Mouse (Mus musculus) lung, postnatal 0 days (tissue): ENCODE results near the gene 1700001O22Rik. TPM values are rescaled to one million over a fixed set of nuclear protein-coding genes. Genes with fewer than 3 reads are reported as not detected.
A peak's percentile ranks its signal among the peaks of the same experiment; 100 is the strongest.

Experiments
- ATAC-seq: fragments of 200-750 bp; cut with Nextera tagmentation; 2 replicates; pipeline ENCODE4 v1.8.0; 2017; ENCODE audit warnings: moderate library complexity
- DNase-seq: peaks from one replicate; pipeline ENCODE4 v3.0.0-alpha.2; 2016; ENCODE audit warnings: low spot score
- H3K27ac ChIP-seq: fragments of 300-500 bp; sonication (generic); 2 replicates; pipeline ENCODE4 v1.5.1; 2014; ENCODE audit warnings: antibody characterized with exemption, mild to moderate bottlenecking, low read length, mixed read lengths
- H3K27me3 ChIP-seq: fragments of 300-500 bp; sonication (generic); replicated peaks from 2 replicates; pipeline ENCODE4 v1.6.1; 2014; ENCODE audit warnings: low read length, mixed read lengths; ENCODE audit not compliant: insufficient read depth
- H3K36me3 ChIP-seq: fragments of 300-500 bp; sonication (generic); 2 replicates; pipeline ENCODE4 v1.6.1; 2014; ENCODE audit warnings: low read length, mixed read lengths; ENCODE audit not compliant: insufficient read depth
- H3K4me1 ChIP-seq: fragments of 300-500 bp; sonication (generic); 2 replicates; pipeline ENCODE4 v1.6.1; 2014; ENCODE audit warnings: antibody characterized with exemption, low read depth, low read length, mixed read lengths; ENCODE audit not compliant: insufficient read depth
- H3K4me2 ChIP-seq: fragments of 300-500 bp; sonication (generic); replicated peaks from 2 replicates; pipeline ENCODE4 v1.6.1; 2014; ENCODE audit warnings: low read depth, mild to moderate bottlenecking, low read length, moderate library complexity, mixed read lengths
- H3K4me3 ChIP-seq: fragments of 300-500 bp; sonication (generic); 2 replicates; pipeline ENCODE4 v1.5.1; 2014; ENCODE audit warnings: low read depth, low read length
- H3K9ac ChIP-seq: fragments of 300-500 bp; sonication (generic); replicated peaks from 2 replicates; pipeline ENCODE4 v1.6.1; 2014; ENCODE audit warnings: low read depth, mild to moderate bottlenecking
- H3K9me3 ChIP-seq: fragments of 300-500 bp; sonication (generic); 2 replicates; pipeline ENCODE4 v1.6.1; 2016; ENCODE audit warnings: low read length, mixed read lengths
- CTCF ChIP-seq: IDR thresholded peaks from 2 replicates; pipeline ENCODE4 v1.5.1; 2016; ENCODE audit warnings: antibody characterized with exemption, mild to moderate bottlenecking
- EP300 ChIP-seq: IDR thresholded peaks from 2 replicates; pipeline ENCODE4 v1.6.1; 2016; ENCODE audit warnings: antibody characterized with exemption, mild to moderate bottlenecking, control low read depth
- WGBS: fragments of 180-500 bp; shearing (Covaris S2); extraction: QIAGEN DNeasy Blood & Tissue Kit; methylation state at CpG from one replicate; pipeline ENCODE4 v1.1.7; 2014; 5-methylcytosine and 5-hydroxymethylcytosine counted together
- polyA plus RNA-seq: library from polyadenylated mRNA; unstranded; fragments of >200 nt; fragmentation: Nextera tagmentation; extraction: Ambion mirVana; gene quantifications from 2 replicates; pipeline ENCODE4 v1.2.1, GENCODE M21; 2015

1700001O22Rik gene
- polyA plus RNA-seq, 1 experiment from 2014 or later: 0.47 TPM

DNA sequence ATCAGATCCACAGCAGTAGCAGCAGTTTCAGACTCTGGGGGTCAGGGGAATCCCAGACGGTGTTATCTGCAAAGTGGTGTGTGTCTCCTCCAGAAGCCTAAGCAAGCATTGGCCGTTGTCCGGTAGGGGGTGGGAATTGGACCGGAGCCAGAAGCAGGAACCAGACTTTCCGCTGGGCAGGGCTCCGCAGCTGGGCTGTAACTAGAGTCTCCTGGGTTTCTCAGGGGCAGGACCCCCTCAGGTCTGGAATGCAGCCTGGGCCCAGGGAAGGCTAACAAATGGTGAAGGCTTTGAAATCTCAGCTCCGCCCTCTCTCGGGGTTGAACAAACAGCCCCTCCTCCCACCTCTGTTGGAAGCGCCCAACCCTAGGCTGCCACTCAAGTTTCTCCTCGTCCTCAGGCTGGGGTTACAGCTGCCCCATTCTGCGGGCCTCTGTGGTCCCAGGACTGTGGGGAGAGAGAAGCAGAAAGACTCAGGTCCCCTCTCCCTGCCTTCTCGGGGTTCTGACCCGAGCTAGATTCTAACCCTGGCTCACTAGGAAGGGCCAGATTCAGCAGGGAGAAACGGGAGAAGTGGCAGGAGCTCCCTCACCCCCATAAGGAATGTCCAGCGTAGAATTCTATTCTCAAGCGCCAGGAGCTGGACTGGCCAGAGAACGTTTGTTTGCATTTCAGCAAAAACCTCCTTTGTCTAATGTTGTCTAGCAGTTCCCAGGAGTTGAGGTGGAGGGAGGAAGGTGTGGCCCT is 44.9 kb downstream of the 1700001O22Rik start:
- WGBS: 3% methylated on average over 16 of the region's 17 CpGs
- H3K9ac ChIP-seq: 0 out of 2 replicates have a peak overlapping the region, but pooled peaks have one; percentile 13
- no peaks in the 10 kb centered on the region for H3K27me3 ChIP-seq
- DNase-seq (peak; percentile 97), ATAC-seq (peak; percentile 91)
- no peaks in the 10 kb centered on the region for H3K36me3 ChIP-seq
- H3K27ac ChIP-seq: peak overlapping the region; percentile 95
- H3K4me1 ChIP-seq: peaks cover 23% of the 10 kb centered on the region; the same call in 1 of the 2 replicates
- no peak overlapping the region for H3K4me3 ChIP-seq
- TF ChIP-seq EP300 (no peak; the same call in 1 of the 2 replicates), CTCF (peak; percentile 69)
- H3K9me3 ChIP-seq: no peaks in the 10 kb centered on the region
- H3K4me2 ChIP-seq: peak overlapping the region; percentile 23; the same call in 1 of the 2 replicates

DNA sequence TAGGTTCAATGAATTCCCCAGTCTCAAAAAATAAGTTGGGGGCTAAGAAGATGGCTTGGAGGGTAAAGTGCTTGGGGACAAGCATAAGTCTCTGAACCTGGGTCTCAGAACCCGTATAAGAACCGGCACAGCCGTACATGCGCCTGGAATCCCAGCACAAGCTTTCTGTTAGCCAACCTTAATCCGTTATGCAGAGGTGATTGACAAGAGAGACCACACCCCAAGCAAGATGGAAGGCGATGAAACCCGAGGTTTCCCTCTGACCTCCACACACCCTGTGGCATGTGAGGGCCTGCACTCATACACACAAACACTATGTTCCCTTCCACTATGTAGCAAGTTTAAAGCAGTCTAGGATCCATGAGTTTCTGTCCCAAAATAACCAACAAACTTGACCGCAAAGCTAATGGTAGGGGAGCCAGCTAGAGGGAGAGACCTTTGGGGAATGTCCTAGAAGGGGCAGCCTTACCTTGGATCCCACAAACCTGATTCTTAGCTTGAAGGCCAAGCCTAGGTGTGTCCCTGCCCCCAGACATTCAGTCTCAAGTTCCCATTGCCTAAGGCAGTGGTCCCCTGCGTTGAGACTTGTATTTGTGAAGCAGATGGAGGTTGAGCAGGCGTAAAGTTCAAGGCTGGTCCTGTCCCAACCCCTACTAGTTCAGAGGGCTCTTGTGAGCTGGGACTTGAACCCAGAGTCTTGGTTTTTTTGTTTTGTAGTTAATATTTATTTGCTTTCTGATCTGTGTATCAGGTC is 46.3 kb downstream of the 1700001O22Rik start:
- Histone ChIP-seq H3K4me3 (no peak overlapping the region), H3K27ac (peak overlapping the region; percentile 95), H3K36me3 (no peaks in the 10 kb centered on the region), H3K4me1 (peaks cover 28% of the 10 kb centered on the region; the same call in 1 of the 2 replicates), H3K4me2 (no peak overlapping the region), H3K9me3 (no peaks in the 10 kb centered on the region), H3K9ac (no peak overlapping the region), H3K27me3 (no peaks in the 10 kb centered on the region)
- TF ChIP-seq CTCF (no peak), EP300 (no peak)
- ATAC-seq: no peak
- WGBS: 76% methylated on average over 10 of the region's 10 CpGs
- no peak for DNase-seq

DNA sequence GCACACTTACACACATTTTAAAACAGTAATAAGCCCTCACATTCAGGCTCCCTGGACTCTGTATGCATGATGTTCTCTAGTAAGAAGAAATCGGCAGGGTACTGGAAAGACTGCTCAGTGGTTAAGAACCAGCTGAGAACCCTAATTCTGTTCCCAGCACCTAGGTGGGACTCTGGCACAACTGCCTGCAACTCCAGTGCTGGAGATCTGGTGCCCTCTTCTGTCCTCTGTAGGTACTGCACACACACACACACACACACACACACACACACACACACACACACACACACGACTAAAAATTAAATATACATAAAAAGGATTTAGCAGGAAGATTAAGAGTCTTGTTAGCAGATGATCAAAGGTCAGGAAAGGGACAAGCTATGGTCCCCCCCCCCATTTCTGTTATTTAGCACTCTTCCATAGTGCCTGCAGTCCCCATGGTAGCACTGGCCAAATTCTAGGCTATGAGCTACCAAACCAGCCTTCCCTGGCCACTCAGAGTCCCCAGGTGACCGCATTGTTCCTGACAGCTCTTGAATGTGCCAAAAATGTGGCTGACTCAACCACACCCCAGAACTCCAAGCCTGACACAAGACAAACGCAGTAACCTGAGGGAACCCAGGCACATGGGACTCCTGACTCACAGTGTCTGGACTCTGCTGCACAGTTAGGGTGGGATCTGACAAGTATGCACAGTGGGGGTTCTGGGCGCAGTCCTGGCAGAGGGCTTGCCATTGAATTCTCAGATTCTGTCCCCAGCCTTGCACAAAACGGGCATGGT is 47.3 kb downstream of the 1700001O22Rik start:
- Histone ChIP-seq H3K36me3 (no peaks in the 10 kb centered on the region), H3K9me3 (no peaks in the 10 kb centered on the region), H3K9ac (no peak overlapping the region), H3K27me3 (no peaks in the 10 kb centered on the region), H3K4me1 (peaks cover 28% of the 10 kb centered on the region; the same call in 1 of the 2 replicates), H3K4me2 (no peak overlapping the region), H3K4me3 (no peak overlapping the region), H3K27ac (peak overlapping the region; percentile 95; the same call in 1 of the 2 replicates)
- 0 out of 2 replicates have a peak, but pooled peaks have one; percentile 4 for ATAC-seq
- TF ChIP-seq CTCF (peak; percentile 50), EP300 (peak; percentile 67)
- DNase-seq: peak; percentile 75
- WGBS: 86% methylated on average over 6 of the region's 6 CpGs

DNA sequence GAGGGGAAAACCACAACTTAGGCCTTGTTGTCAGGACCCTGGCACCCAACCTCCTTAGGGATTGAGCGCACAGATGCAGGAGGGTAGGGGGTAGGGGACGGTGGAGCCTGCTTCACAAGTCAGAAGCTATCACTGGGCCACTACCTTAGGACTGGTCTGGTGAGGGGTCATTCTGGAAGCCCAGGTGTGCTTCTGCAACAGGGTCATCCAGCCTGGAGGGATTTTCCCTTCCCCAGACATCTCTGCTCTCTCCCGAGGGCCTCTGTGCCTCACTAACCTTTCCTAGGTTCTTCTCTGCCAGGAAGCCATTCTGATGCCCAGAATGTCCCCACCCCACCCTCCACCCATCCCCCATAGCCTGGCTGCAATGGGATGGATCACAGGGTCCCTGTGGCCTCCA is 48.6 kb downstream of the 1700001O22Rik start:
- Histone ChIP-seq H3K4me3 (no peak overlapping the region), H3K9me3 (no peaks in the 10 kb centered on the region), H3K27me3 (no peaks in the 10 kb centered on the region), H3K4me1 (peaks cover 23% of the 10 kb centered on the region; the same call in 1 of the 2 replicates), H3K9ac (peak overlapping the region; percentile 8; the same call in 1 of the 2 replicates), H3K36me3 (no peaks in the 10 kb centered on the region), H3K4me2 (no peak overlapping the region), H3K27ac (no peak overlapping the region)
- ATAC-seq: no peak
- TF ChIP-seq EP300 (no peak), CTCF (no peak)
- 64% methylated on average over 3 of the region's 3 CpGs for WGBS
- no peak for DNase-seq

DNA sequence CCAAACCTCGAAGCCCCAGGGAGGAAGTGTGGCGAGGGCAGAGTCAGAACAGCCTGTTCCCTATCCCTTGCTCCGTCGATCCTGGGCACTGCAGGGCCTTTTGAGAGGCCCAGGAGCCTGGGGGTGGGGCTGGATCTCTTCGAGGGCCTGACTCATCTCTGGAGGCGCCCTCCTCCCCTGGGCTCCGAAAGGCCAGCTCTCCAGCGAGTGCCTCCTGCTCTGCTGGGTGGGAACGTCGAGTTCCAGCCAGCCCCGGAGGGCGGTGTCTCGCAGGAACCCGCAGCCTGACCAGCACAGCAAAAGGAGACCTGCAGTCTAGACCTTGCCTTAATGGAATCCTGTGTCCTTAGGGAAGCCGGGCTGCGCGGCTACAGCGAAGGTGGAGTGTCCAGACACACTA is 50.2 kb downstream of the 1700001O22Rik start:
- TF ChIP-seq EP300 (peak; percentile 99), CTCF (peak; percentile 43)
- peak overlapping the region; percentile 87 for H3K27ac ChIP-seq
- ATAC-seq (peak; percentile 92), DNase-seq (peak; percentile 97)
- H3K9ac ChIP-seq: no peak overlapping the region
- peaks cover 11% of the 10 kb centered on the region; the same call in 1 of the 2 replicates for H3K4me1 ChIP-seq
- H3K4me3 ChIP-seq: no peak overlapping the region
- 17% methylated on average over 17 of the region's 18 CpGs for WGBS
- no peaks in the 10 kb centered on the region for H3K36me3 ChIP-seq
- H3K9me3 ChIP-seq: no peaks in the 10 kb centered on the region
- H3K4me2 ChIP-seq: no peak overlapping the region
- H3K27me3 ChIP-seq: no peaks in the 10 kb centered on the region
